Mouse (Mus musculus) stomach, embryonic 15.5 days (tissue): Measurements from ENCODE around the gene Nrxn3. TPM values are rescaled to one million over a fixed set of nuclear protein-coding genes. Genes with fewer than 3 reads are reported as not detected.

ENCODE experiments used
- ATAC-seq: fragments of 200-750 bp; cut with Nextera tagmentation; 2 replicates; pipeline ENCODE4 v1.8.0; 2017; ENCODE audit warnings: low read depth, moderate number of reproducible peaks, moderate TSS enrichment; ENCODE audit not compliant: insufficient read depth, low FRiP score
- H3K27ac ChIP-seq: fragments of 300-500 bp; sonication (generic); 2 replicates; pipeline ENCODE4 v1.5.1; 2015; ENCODE audit warnings: mild to moderate bottlenecking, inconsistent platforms
- H3K27me3 ChIP-seq: fragments of 300-500 bp; sonication (generic); replicated peaks from 2 replicates; pipeline ENCODE4 v1.6.1; 2015; ENCODE audit warnings: inconsistent platforms
- H3K36me3 ChIP-seq: fragments of 300-500 bp; sonication (generic); 2 replicates; pipeline ENCODE4 v1.6.1; 2015; ENCODE audit warnings: inconsistent platforms
- H3K4me1 ChIP-seq: fragments of 300-500 bp; sonication (generic); 2 replicates; pipeline ENCODE4 v1.6.1; 2015; ENCODE audit warnings: inconsistent platforms
- H3K4me2 ChIP-seq: fragments of 300-500 bp; sonication (generic); 2 replicates; pipeline ENCODE4 v1.6.1; 2015; ENCODE audit warnings: mild to moderate bottlenecking, inconsistent platforms
- H3K4me3 ChIP-seq: fragments of 300-500 bp; sonication (generic); replicated peaks from 2 replicates; pipeline ENCODE4 v1.5.1; 2015; ENCODE audit warnings: inconsistent platforms
- H3K9ac ChIP-seq: fragments of 300-500 bp; sonication (generic); 2 replicates; pipeline ENCODE4 v1.6.1; 2015; ENCODE audit warnings: inconsistent platforms
- H3K9me3 ChIP-seq: fragments of 300-500 bp; sonication (generic); 2 replicates; pipeline ENCODE4 v1.6.1; 2016; ENCODE audit warnings: inconsistent platforms
- WGBS: fragments of 180-500 bp; shearing (Covaris S2); methylation state at CpG from one replicate; pipeline ENCODE4 v1.1.7; 2015; 5-methylcytosine and 5-hydroxymethylcytosine counted together
- polyA plus RNA-seq: library from polyadenylated mRNA; unstranded; fragments of >200 nt; fragmentation: Nextera tagmentation; extraction: Ambion mirVana; gene quantifications from 2 replicates; pipeline ENCODE4 v1.2.1, GENCODE M21; 2015

Nrxn3 gene
- polyA plus RNA-seq, 1 experiment from 2014 or later: 2.4 TPM

- no peak overlapping the region for H3K27ac ChIP-seq
- H3K27me3 ChIP-seq: no peaks in the 10 kb centered on the region
- H3K36me3 ChIP-seq: no peaks in the 10 kb centered on the region
- no peak overlapping the region for H3K4me3 ChIP-seq
- no peaks in the 10 kb centered on the region for H3K4me1 ChIP-seq
- H3K9me3 ChIP-seq: no peaks in the 10 kb centered on the region
- ATAC-seq: no peak
- 69% methylated on average over 8 of the region's 8 CpGs for WGBS
- H3K9ac ChIP-seq: no peak overlapping the region
- H3K4me2 ChIP-seq: no peak overlapping the region
These were observed 436.7 kb downstream of the Nrxn3 start for GRCm38 (mm10) chr12:89159353-89159752.

DNA sequence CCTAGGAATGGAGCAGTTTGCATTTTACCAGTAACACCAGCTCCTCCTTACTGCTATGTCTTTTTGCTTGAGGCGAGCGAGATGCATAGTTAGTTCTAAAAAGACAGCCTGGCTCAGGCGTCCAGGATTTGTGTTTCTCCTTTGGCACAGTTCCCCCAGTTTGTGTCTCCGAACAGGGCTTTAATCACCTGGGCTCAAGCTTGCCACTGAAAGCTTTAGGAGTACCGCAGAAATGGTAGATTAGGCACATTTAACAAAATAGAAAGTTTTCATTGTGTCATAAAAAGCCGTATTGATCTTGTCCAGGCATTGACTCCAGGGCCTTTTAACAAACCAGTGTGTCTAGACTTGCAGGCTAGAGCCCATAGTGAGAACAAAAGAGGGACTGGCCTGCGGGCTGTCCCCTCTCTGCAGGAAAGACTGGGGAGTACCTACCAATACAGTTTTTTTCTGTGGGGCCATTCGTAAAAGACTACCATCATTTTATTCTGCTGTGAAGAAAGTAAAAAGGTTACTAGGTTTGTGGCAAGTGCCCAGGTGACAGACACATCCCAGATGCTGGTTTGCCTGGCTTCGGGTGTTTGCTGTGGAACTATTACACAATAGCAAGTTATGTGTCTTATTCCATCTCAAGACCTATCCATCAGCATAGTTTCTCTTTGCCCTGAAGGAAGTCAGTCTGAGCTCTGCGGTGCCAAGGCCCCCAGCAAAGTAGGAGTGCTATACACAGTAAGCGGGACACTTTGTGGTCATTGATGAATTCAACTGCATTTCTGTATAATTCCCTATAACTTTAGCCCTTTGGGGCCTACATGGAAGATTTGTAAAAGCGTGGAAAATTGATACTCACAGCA is 451.9 kb downstream of the Nrxn3 start:
- no peaks in the 10 kb centered on the region for H3K9me3 ChIP-seq
- no peaks in the 10 kb centered on the region for H3K4me1 ChIP-seq
- no peak overlapping the region for H3K4me3 ChIP-seq
- H3K4me2 ChIP-seq: no peak overlapping the region
- no peak overlapping the region for H3K9ac ChIP-seq
- no peak for ATAC-seq
- no peaks in the 10 kb centered on the region for H3K36me3 ChIP-seq
- no peaks in the 10 kb centered on the region for H3K27me3 ChIP-seq
- 55% methylated on average over 12 of the region's 12 CpGs for WGBS
- no peak overlapping the region for H3K27ac ChIP-seq

GRCm38 (mm10) chr12:89179970-89180666 is 457.4 kb downstream of the Nrxn3 start:
- H3K4me1 ChIP-seq: no peaks in the 10 kb centered on the region; the same call in 1 of the 2 replicates
- no peak overlapping the region for H3K4me2 ChIP-seq
- WGBS: 34% methylated on average over 13 of the region's 13 CpGs
- no peaks in the 10 kb centered on the region for H3K9me3 ChIP-seq
- ATAC-seq: no peak
- no peaks in the 10 kb centered on the region for H3K27me3 ChIP-seq
- no peak overlapping the region for H3K4me3 ChIP-seq
- H3K27ac ChIP-seq: no peak overlapping the region
- H3K36me3 ChIP-seq: no peaks in the 10 kb centered on the region
- H3K9ac ChIP-seq: no peak overlapping the region

DNA sequence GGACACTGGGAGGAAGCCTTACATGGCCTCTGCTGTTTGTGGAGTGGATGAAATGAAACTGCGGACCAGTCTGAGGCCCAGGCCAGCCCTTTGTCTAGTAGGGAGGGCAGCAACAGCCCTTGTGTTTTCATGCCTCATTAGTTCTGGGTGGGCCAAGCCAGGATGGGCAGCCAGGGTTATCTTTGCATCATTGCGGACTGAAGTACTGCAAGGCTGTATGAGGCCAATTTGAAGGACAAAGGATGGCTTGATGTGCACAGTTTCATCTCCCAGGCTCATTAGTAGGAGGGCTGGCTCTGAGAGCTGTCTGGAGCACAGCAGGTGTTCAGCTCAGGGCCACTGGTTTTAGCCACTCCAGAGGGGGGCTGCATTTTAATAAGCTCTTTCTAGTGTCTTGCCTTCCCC is 458.5 kb downstream of the Nrxn3 start:
- 74% methylated on average over 2 of the region's 2 CpGs for WGBS
- no peak overlapping the region for H3K9ac ChIP-seq
- no peak for ATAC-seq

GRCm38 (mm10) chr12:89198764-89199525 is 476.3 kb downstream of the Nrxn3 start:
- Histone ChIP-seq H3K4me3 (no peak overlapping the region), H3K27ac (no peak overlapping the region), H3K36me3 (no peaks in the 10 kb centered on the region), H3K4me1 (no peaks in the 10 kb centered on the region), H3K27me3 (no peaks in the 10 kb centered on the region), H3K9ac (no peak overlapping the region), H3K4me2 (no peak overlapping the region), H3K9me3 (no peaks in the 10 kb centered on the region)
- WGBS: 81% methylated on average over 10 of the region's 10 CpGs
- no peak for ATAC-seq

More for the DNA sequence above, 458.5 kb downstream of the Nrxn3 start:
- H3K4me2 ChIP-seq: no peak overlapping the region
- H3K4me1 ChIP-seq: no peaks in the 10 kb centered on the region; the same call in 1 of the 2 replicates
- no peaks in the 10 kb centered on the region for H3K27me3 ChIP-seq
- H3K36me3 ChIP-seq: no peaks in the 10 kb centered on the region
- no peak overlapping the region for H3K27ac ChIP-seq
- no peaks in the 10 kb centered on the region for H3K9me3 ChIP-seq
- H3K4me3 ChIP-seq: no peak overlapping the region

DNA sequence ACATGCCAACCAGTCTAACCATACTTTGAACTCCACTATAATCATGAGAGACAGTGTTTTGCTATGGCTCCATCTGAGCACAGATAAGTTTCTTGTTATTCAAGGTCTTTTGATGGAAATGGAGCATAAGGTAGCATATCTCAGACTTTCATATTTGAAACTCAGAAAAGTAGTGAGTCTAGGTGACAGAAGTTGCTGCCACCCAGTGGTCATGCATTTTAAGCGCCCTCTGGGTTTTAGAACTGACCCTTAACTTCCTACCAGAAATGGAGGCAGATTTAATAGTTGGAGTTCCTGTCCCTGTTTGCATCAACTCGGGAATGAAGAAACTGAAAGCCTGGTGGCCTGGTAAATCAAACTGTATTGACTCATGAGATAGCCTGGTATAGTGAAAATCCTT is 488.9 kb downstream of the Nrxn3 start:
- Histone ChIP-seq H3K36me3 (no peaks in the 10 kb centered on the region), H3K27me3 (no peaks in the 10 kb centered on the region), H3K9me3 (no peaks in the 10 kb centered on the region), H3K9ac (no peak overlapping the region), H3K27ac (no peak overlapping the region), H3K4me3 (no peak overlapping the region), H3K4me1 (no peaks in the 10 kb centered on the region), H3K4me2 (no peak overlapping the region)
- 45% methylated on average over 2 of the region's 2 CpGs for WGBS
- ATAC-seq: no peak

DNA sequence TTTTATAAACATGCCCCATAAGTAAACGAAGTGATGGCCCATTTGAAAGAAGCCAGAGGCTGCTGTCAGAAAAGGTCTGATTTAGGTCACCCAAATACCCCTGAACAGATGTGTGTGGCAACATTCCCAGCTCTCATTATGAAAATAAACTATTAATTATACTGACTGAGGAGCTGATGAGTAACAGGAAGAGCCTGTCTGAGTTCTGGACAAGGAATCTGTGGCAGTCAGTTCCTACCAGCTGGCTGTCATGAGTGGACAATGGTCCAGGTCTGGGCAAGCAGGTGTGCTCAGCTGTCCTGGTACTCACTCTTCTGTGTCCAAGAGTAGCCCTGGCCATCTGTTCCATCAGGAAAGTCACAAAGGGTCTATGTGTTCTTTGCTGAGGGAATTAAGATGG is 517.1 kb downstream of the Nrxn3 start:
- Histone ChIP-seq H3K27me3 (no peaks in the 10 kb centered on the region), H3K4me3 (no peak overlapping the region), H3K4me1 (no peaks in the 10 kb centered on the region), H3K9ac (no peak overlapping the region), H3K4me2 (no peak overlapping the region), H3K27ac (no peak overlapping the region), H3K36me3 (no peaks in the 10 kb centered on the region), H3K9me3 (no peaks in the 10 kb centered on the region; the same call in 1 of the 2 replicates)
- ATAC-seq: no peak
- 22% methylated on average over 1 of the region's 1 CpGs for WGBS

- Histone ChIP-seq H3K27ac (no peak overlapping the region), H3K9ac (no peak overlapping the region), H3K4me3 (no peak overlapping the region), H3K9me3 (no peaks in the 10 kb centered on the region; the same call in 1 of the 2 replicates), H3K27me3 (no peaks in the 10 kb centered on the region), H3K4me2 (no peak overlapping the region), H3K4me1 (no peaks in the 10 kb centered on the region), H3K36me3 (no peaks in the 10 kb centered on the region)
- no peak for ATAC-seq
These were observed 518.9 kb downstream of the Nrxn3 start for GRCm38 (mm10) chr12:89241554-89241953.

DNA sequence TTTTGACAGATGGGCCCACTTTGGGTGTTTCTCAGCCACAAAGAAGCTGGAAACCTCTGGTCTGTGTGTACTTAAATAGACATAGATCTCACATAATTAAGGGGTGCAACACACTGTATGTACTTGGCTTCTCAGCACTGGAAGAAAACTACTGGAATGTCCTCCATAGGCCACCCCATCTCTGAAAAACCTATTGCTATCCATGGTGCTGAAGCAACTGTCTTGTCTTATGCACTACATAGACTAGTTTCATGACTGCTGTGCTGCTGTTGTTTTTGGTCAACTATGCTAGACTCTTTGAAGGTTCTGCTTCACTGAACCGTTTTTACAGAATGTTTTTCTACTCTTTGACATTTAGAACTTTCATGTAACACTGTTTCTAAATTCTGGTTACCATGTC is 519.8 kb downstream of the Nrxn3 start:
- no peaks in the 10 kb centered on the region for H3K4me1 ChIP-seq
- no peak overlapping the region for H3K4me2 ChIP-seq
- WGBS: 45% methylated on average over 1 of the region's 1 CpGs
- no peak for ATAC-seq
- H3K27ac ChIP-seq: no peak overlapping the region
- H3K9ac ChIP-seq: no peak overlapping the region
- H3K4me3 ChIP-seq: no peak overlapping the region
- no peaks in the 10 kb centered on the region for H3K27me3 ChIP-seq
- H3K36me3 ChIP-seq: no peaks in the 10 kb centered on the region
- no peaks in the 10 kb centered on the region; the same call in 1 of the 2 replicates for H3K9me3 ChIP-seq

DNA sequence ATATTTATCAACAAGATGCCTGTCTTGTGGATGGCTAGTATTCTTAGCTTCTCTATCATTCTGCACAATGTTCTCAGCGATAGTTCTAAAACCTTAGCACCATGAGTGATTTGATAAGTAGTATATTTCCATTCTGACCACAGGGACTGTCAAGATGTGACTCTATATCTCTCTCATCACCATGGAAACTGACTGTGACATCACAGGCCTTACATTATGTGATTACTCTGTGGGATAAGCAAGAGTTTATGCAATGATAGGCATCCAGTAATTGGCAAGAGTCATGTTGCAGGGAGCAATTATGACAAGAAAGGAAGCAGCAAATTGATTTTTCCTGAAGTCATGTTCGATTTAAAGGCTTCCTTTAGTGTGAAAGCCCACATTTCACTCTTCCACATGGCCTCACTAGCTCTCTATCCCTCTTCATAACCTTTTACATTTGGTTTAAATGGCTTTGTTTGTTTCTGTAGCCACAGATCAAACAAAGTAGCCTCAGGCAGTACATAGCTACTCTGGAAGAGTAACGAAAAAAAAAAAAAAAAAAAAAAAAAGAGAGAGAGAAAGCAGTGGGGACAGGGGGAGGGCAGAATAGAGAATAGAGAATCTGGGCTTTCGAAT is 532.7 kb downstream of the Nrxn3 start:
- no peaks in the 10 kb centered on the region for H3K36me3 ChIP-seq
- no peak overlapping the region for H3K4me3 ChIP-seq
- H3K27ac ChIP-seq: no peak overlapping the region
- H3K27me3 ChIP-seq: no peaks in the 10 kb centered on the region
- no peaks in the 10 kb centered on the region for H3K9me3 ChIP-seq
- no peak for ATAC-seq
- H3K4me2 ChIP-seq: no peak overlapping the region
- H3K9ac ChIP-seq: no peak overlapping the region
- H3K4me1 ChIP-seq: no peaks in the 10 kb centered on the region
- WGBS: 65% methylated on average over 4 of the region's 4 CpGs

- 84% methylated on average over 3 of the region's 3 CpGs for WGBS
- Histone ChIP-seq H3K27ac (no peak overlapping the region), H3K36me3 (no peaks in the 10 kb centered on the region), H3K27me3 (no peaks in the 10 kb centered on the region), H3K9ac (no peak overlapping the region), H3K4me2 (no peak overlapping the region), H3K4me1 (no peaks in the 10 kb centered on the region), H3K4me3 (no peak overlapping the region), H3K9me3 (no peaks in the 10 kb centered on the region)
- no peak for ATAC-seq
These were observed 536.2 kb downstream of the Nrxn3 start for GRCm38 (mm10) chr12:89258879-89259278.
